ENCODE assay signal across 7 mouse cellular contexts in the genomic region with DNA sequence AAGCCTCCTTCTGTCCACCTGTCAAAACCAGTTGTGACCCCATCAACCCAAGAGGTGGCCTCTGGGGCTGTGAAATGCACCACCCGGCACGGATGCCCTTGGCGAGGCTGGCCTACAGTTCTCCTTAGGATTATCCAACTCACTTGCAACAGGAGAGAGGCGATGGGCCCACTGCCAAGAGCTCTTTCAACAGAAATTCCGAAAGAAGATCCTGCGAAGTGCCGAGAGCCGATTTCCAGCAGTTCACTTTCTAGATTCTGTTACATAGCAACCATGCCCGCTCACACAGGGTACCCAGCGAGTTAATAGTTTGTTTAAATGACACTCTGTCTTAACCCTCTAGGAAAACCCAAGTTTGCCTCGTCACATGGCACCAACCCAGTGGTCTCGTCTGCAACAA.
DNase-seq lines count a peak whose midpoint lies in the region; ATAC-seq and TF ChIP-seq lines count a peak whose summit lies in the region.

No protein-coding gene starts in this region.

- H3K9me3 ChIP-seq in neural tube, embryonic 12.5 days: no peaks in the 10 kb centered on the region
- no peaks in the 10 kb centered on the region for H3K9me3 ChIP-seq in lung, embryonic 15.5 days
- H3K9me3 ChIP-seq in stomach, postnatal 0 days (ENCODE audit: control insufficient read depth, low read length): no peaks in the 10 kb centered on the region

- ATAC-seq in neural tube, embryonic 12.5 days (ENCODE audit: low FRiP score, low read depth): 0 out of 2 replicates have a peak, but pooled peaks have one; percentile 29
- ATAC-seq in lung, embryonic 15.5 days (ENCODE audit: borderline replicate concordance, extremely low read depth, low FRiP score, low TSS enrichment): peak; percentile 39; the same call in 1 of the 2 replicates
- no peak for ATAC-seq in stomach, postnatal 0 days (ENCODE audit: low FRiP score, low TSS enrichment)

- H3K4me1 ChIP-seq in neural tube, embryonic 12.5 days: peaks cover 16% of the 10 kb centered on the region
- peaks cover 8% of the 10 kb centered on the region for H3K4me1 ChIP-seq in cortical plate, adult 2 months (ENCODE audit: control insufficient read depth, insufficient read depth, low read length)
- H3K4me1 ChIP-seq in lung, embryonic 15.5 days: peaks cover 16% of the 10 kb centered on the region
- H3K4me1 ChIP-seq in stomach, postnatal 0 days (replicated peaks; ENCODE audit: control insufficient read depth, insufficient read depth): no peaks in the 10 kb centered on the region

- no peak for TF ChIP-seq CTCF in cortical plate, adult 2 months (IDR thresholded peaks at IDR 0.05; ENCODE audit: extremely low read depth, insufficient read depth, low read length)
- TF ChIP-seq CTCF in stomach, postnatal 0 days (IDR thresholded peaks at IDR 0.05; ENCODE audit: low read depth): no peak

- H3K27ac ChIP-seq in neural tube, embryonic 12.5 days: no peak overlapping the region
- H3K27ac ChIP-seq in cortical plate, adult 2 months (ENCODE audit: insufficient read depth, low read length): no peak overlapping the region
- no peak overlapping the region for H3K27ac ChIP-seq in lung, embryonic 15.5 days
- no peak overlapping the region for H3K27ac ChIP-seq in stomach, postnatal 0 days (replicated peaks)

- H3K27me3 ChIP-seq in neural tube, embryonic 12.5 days (replicated peaks): 0 out of 2 replicates have a peak, but pooled peaks cover 2% of the 10 kb centered on the region
- H3K27me3 ChIP-seq in lung, embryonic 15.5 days: no peaks in the 10 kb centered on the region
- H3K27me3 ChIP-seq in stomach, postnatal 0 days (ENCODE audit: control insufficient read depth, insufficient read depth, low read length): no peaks in the 10 kb centered on the region

- 68% methylated on average over 12 of the region's 12 CpGs for WGBS in neural tube, embryonic 12.5 days
- WGBS in lung, embryonic 15.5 days: 20% methylated on average over 12 of the region's 12 CpGs
- 48% methylated on average over 12 of the region's 12 CpGs for WGBS in stomach, postnatal 0 days

- H3K4me2 ChIP-seq in neural tube, embryonic 12.5 days (replicated peaks): no peak overlapping the region
- H3K4me2 ChIP-seq in lung, embryonic 15.5 days: no peak overlapping the region
- H3K4me2 ChIP-seq in stomach, postnatal 0 days (replicated peaks; ENCODE audit: low read depth): no peak overlapping the region

- H3K4me3 ChIP-seq in neural tube, embryonic 12.5 days: no peak overlapping the region
- peak overlapping the region; percentile 7; the same call in 1 of the 2 replicates for H3K4me3 ChIP-seq in cortical plate, adult 2 months (ENCODE audit: insufficient read depth, low read length)
- H3K4me3 ChIP-seq in lung, embryonic 15.5 days: no peak overlapping the region
- no peak overlapping the region for H3K4me3 ChIP-seq in stomach, postnatal 0 days (ENCODE audit: low read depth, low read length)

- H3K9ac ChIP-seq in neural tube, embryonic 12.5 days: no peak overlapping the region
- no peak overlapping the region for H3K9ac ChIP-seq in lung, embryonic 15.5 days
- no peak overlapping the region for H3K9ac ChIP-seq in stomach, postnatal 0 days (ENCODE audit: low read length)

- no peak for TF ChIP-seq POLR2A in cortical plate, adult 2 months (IDR thresholded peaks at IDR 0.05; ENCODE audit: extremely low read depth, insufficient read depth, low read length)

- DNase-seq in neural tube, embryonic 10.5 days (ENCODE audit: extremely low spot score, low spot score): no peak
- peak; percentile 47 for DNase-seq in kidney, postnatal 10 days
- DNase-seq in stomach, postnatal 0 days (ENCODE audit: low spot score): peak; percentile 23
- DNase-seq in spleen, adult 18-20 months: no peak

- no peaks in the 10 kb centered on the region for H3K36me3 ChIP-seq in neural tube, embryonic 12.5 days
- H3K36me3 ChIP-seq in lung, embryonic 15.5 days: no peaks in the 10 kb centered on the region
- H3K36me3 ChIP-seq in stomach, postnatal 0 days (ENCODE audit: control insufficient read depth, insufficient read depth, low read length): no peaks in the 10 kb centered on the region

- no peak for TF ChIP-seq EP300 in stomach, postnatal 0 days (optimal IDR thresholded peaks at IDR 0.05)

Comparison
In these comparisons a context has a peak if more than half of its experiments do, and no peak if none do; other contexts are left out.
1. DNase-seq: peak in kidney, postnatal 10 days (single experiment) and stomach, postnatal 0 days (single experiment); none in neural tube, embryonic 10.5 days (single experiment) and spleen, adult 18-20 months (0 of 2).